Mouse (Mus musculus): ENCODE measurements around the gene Urb1. TPM values are rescaled to one million over a fixed set of nuclear protein-coding genes. Genes with fewer than 3 reads are reported as not detected.

Urb1 gene
- total RNA-seq, 2 experiments from 2014 or later = 7.8 to 8.1 TPM

GRCm38 (mm10) chr16:90774646-90775045, 35.6 kb downstream of the Urb1 start:
- DNase-seq (ENCODE audit: low spot score in 2 of 2) = no peak

- DNase-seq (ENCODE audit: low spot score in 2 of 2) = no peak
Measured at GRCm38 (mm10) chr16:90774216-90774615, 36.0 kb downstream of the Urb1 start.

DNA sequence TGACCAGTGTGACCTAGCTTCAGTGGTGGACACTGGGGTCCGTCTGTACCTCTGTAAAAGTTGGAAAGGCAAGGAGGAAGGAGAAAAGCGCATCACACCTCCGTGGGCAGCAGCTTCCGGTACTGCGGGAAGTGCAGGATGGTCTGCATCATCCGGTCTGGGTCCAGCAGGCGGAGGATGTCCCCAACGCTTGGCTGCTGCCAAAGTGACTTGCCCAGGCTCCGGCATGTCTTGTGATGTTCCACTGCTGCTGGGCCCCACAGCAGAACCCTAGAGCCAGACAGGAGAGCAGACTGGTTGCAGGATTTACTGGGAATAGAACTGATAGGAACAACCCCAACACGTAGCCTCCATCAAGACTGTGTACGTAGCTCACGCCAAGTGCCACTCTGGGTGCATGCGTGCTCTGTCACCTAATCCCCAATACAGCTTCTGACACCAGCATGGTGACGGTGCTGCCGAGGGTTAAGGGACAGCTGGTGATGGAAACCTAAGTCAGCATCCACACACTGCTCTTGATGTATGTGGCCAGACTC, 43.2 kb downstream of the Urb1 start:
- DNase-seq (ENCODE audit: low spot score in 2 of 2) = no peak

- DNase-seq (ENCODE audit: low spot score in 2 of 2) = no peak
Measured at GRCm38 (mm10) chr16:90765195-90765877, 44.9 kb downstream of the Urb1 start.

DNA sequence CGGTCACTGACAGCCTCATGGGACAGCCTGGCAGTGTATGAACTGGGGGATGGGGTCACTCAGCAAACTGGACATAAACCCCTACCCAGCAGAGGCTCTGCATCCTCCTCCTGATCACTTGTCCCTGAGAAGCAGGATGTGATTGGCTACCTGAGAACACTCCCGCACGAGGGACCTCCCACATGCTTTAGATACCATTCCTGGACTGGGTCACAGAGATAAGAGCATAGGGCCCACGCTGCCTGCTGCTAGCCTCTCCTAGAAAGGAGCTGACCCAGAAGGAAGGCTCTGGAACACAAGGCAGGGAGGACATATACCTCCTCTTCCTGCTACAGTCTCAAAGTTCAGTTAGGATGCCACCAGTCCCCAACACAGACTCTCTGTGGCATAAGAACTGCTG, 49.7 kb downstream of the Urb1 start:
- DNase-seq (ENCODE audit: low spot score in 2 of 2) = no peak

DNA sequence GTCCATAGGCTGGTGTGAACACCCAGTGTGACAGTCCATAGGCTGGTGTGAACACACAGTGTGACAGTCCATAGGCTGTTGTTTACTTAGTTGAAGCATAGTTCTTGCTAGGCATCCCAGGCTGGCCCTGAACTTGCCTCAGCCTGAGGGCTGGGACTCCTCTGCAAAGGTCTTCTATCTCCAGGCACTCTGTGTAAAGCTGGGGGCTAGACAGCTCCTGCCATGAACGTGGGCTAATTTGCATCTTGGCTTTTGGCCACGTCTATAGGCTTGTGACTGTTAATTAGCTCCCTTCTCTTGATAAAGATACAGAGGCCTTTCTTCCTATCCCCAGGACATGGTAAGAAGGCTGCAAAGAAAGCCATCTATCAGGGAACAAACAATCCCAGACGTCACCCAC, 50.9 kb downstream of the Urb1 start:
- DNase-seq (ENCODE audit: low spot score in 2 of 2) = no peak

DNA sequence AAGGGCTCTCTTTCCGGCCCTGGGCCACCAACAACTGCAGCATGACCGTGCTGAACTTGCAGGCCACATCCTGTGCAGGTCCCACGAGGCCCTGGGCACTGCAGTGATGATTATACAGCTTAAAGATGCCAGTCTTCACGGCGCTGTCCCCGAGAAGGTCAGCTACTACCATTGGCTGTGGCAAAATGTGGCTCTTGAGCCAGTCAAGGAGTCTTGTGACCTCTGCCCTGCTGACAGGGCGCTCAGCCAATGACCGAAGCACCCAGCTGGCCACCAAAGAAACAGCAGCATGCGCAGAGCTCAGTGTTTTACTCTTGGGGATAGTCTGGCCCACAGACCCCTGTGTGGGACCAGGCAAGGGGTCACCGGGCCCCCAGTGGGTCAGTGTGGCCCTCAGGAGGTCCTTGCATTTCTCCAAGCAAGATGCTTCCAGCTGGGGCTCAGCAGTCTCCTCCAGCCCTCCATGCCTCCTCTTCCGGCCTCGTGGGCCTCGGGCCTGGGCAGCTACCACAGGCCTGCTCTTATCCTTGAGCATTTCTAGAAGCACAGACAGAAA, 56.7 kb downstream of the Urb1 start:
- DNase-seq (ENCODE audit: low spot score in 2 of 2) = no peak

DNA sequence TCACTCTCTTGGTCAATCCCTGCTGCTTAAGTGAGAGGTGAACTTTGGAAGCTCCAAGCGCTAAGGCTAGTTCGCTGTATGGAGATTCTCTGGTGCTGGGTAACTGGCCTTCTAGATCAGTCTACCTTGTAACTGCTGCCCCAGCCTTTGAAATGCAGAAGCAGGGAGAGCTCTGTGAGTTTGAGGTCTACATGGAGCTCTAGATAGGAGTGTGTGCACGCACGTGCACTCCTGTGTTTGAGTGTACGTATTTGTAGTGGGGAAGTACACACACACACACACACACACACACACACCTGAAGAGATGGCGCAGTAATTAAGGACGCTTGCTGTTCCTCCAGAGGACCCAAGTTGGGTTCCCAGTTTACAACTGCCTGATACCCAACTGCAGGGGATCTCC, 62.0 kb downstream of the Urb1 start:
- no peak for DNase-seq (ENCODE audit: low spot score in 2 of 2)

GRCm38 (mm10) chr16:90747143-90747542, 63.1 kb downstream of the Urb1 start:
- no peak for DNase-seq (ENCODE audit: low spot score in 2 of 2)

- DNase-seq (ENCODE audit: low spot score in 2 of 2) = no peak
Measured at GRCm38 (mm10) chr16:90738092-90738956, 71.9 kb downstream of the Urb1 start, which contains the start of gene Mrap. Gene Mrap (plus strand): TSS chr16:90738207.

DNA sequence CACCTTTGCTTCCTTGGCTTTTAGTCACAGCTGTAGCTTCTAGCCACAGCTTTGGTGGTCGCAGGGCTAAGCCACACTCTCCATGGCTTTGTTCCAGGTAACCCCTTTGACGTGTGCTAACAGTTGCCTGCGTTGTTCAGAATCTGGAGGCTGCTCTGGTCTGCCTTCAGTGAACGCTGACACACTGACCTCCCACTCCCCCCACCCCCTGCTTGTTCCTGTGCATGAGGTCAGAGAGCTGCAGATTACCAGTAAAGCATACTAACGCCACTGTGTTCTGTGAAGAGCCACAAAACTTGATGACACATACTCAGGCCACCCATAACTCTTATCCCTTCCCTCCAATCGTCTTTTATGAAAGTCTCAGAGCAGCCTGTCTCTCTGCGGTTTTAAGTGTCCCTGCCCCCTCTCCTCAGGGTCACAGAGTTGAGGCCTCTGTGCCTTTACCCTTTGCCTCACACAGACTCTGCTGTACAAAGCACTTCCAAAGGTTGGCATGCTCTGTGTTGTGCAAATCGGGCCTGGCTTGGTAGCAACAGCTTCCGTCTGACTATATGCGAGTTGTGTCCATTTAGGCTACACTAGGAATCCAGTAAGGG, 73.4 kb downstream of the Urb1 start:
- DNase-seq (ENCODE audit: low spot score in 2 of 2) = no peak

DNA sequence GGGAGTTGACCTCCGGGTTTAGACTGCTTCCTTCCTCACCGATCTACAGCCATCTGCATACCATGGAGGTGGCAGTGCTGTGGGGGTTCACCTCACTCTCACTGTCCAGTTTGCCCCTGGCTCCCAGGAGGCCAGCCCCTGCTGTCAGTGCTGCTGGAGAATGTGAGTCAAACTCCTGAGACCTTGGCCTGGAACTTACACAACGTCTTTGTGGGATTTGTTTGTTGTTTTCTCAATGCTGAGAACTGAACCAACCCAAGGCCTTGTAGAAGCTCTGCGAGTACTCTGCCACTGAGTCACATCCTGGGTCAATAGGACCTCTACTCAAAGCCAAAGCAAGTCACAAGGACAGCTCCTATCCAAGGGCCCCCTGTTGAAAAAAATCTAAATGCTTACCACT, 74.6 kb downstream of the Urb1 start:
- DNase-seq (ENCODE audit: low spot score in 2 of 2) = no peak

DNA sequence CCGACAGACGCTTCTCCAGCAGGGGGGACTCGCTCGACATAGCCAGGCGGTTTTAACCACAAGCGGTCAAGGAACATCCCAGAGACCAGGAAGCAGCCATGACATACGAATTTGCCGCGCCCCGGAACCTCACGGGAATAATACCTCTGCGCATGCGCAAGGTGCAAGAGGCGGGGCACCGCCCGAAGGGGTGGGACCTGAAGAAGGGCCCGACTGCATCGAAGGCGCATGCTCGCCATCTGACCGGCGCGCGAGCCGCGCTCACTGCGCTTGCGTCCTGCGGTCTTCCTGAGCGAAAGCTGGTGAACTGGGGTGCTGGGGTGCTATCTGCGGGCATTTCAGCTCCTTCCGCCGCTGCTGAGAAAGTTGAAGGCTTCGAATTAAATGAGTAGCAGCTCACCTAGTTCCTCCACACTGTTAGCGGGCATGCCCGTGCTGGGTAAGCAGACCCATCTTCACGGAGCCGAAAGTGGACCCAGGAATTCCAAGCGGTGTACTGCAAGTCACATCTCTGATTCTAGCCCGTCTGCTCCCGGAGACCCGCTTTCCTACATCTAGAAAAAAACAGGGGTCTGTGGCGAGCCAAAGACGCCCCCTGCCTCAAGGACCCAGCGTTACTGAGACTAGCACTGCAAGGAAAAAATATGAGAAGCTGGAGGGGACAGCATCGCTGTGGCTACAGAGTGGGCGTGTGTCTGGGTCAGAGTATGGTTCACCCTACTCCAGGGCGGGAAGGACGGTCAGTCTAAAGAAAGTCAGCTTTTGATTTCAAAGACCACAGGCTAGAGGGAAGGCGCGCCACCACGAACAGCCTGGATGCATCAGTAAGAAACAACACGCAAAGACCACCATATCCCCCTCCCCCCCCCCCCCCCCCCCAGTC, 82.7 kb downstream of the Urb1 start, which contains the start of gene Mis18a:
Mis18a (minus strand) TSS at position 172 of the 883 bp plus-strand sequence.
- DNase-seq (ENCODE audit: low spot score in 2 of 2) = peak; percentile 92 to 95

GRCm38 (mm10) chr16:90726600-90727227, 83.5 kb downstream of the Urb1 start:
- DNase-seq (ENCODE audit: low spot score in 2 of 2) = no peak

DNA sequence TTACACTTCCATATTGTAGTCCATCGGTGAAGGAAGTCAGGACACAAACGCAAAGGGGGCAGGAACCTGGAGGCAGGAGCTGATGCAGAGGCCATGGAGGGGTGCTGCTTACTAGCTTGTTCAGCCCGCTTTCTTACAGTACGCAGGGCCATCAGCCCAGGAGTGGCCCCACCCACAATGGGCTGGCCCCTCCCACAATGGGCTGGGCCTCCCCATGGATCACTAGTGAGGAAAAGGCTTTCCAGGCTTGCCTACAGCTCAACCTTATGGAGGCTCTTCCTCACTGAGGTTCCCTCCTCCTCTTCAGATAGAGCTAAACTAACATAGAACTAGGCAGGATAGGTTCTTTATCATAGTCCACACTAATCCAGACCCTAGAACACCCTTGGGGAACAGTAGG, 86.2 kb downstream of the Urb1 start:
- no peak for DNase-seq (ENCODE audit: low spot score in 2 of 2)

- no peak for DNase-seq (ENCODE audit: low spot score in 2 of 2)
Measured at GRCm38 (mm10) chr16:90710313-90710712, 99.9 kb downstream of the Urb1 start.

DNA sequence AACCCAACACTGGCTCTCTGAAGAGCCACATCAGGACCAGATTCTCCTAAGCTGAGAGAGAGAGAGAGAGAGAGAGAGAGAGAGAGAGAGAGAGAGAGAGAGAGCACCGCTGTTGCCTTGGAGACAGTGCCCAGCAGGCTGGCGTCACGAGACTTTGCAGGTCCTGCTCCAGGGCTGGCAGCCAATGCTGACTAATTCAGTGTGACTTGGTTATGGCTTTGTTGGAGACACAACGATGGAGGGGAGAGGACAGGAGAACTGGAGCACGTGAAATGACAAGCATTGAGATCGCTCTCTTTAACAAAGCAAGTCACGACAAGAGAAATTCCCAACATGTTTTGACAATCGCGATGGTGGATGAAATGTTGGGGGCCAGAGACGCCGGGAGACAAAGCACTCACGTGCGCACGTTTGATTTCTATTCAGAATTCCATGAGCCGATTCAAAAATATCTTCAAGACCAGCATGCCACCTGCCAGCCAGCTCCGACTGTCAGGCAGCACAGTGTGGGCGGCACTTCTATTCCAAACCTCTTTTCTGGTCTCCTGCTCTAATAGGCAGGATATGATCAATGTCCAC, 100.4 kb downstream of the Urb1 start:
- DNase-seq (ENCODE audit: low spot score in 2 of 2) = peak in 1 of 2 experiments; percentile 45

- DNase-seq (ENCODE audit: low spot score in 2 of 2) = no peak
Measured at GRCm38 (mm10) chr16:90706279-90706678, 103.9 kb downstream of the Urb1 start.

DNA sequence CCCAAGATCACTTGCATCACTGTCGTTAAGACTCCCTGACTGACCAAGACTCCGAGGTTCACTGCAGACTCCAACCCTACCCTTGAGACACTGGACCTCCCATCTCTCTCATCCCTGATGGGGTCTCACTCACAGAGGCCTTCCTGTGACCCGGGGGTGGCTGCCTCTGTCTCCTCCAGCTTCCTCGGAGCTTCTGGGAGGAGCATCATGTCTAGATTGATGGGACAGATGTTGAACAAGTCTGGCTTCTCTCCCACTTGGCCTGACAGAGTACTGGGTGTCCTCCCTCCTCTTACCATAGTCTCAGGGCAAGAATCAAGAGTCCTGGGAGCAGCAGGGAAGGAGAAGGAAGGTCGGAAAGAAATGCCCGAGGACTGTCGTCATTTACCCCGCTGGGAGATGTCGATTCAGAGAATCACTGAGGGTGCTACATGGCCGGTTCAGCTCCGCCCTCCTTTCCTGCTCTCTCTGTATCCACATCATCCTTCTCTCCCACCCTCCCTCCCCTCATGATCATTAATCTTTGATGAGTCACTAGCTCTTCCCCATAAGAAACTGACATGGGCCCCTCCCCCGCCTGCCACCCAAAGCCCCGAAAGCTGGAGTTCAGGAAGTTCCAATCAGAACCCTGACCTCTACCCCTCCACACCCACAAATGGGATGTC, 105.9 kb downstream of the Urb1 start:
- DNase-seq (ENCODE audit: low spot score in 2 of 2) = no peak

Data from gastrocnemius, postnatal 4 days (tissue).